Mouse (Mus musculus) lung, postnatal 0 days (tissue): ENCODE measurements at regions not wholly inside any gene's neighbourhood (a gene's known extent, or its start where the extent isn't known, plus 50 kb on each side); places are given as distances from the start of the nearest gene placed in this dataset.

ENCODE experiments used
- CTCF ChIP-seq: IDR thresholded peaks from 2 replicates; pipeline ENCODE4 v1.5.1; 2016; ENCODE audit warnings: antibody characterized with exemption, mild to moderate bottlenecking
- EP300 ChIP-seq: IDR thresholded peaks from 2 replicates; pipeline ENCODE4 v1.6.1; 2016; ENCODE audit warnings: antibody characterized with exemption, mild to moderate bottlenecking, control low read depth

DNA sequence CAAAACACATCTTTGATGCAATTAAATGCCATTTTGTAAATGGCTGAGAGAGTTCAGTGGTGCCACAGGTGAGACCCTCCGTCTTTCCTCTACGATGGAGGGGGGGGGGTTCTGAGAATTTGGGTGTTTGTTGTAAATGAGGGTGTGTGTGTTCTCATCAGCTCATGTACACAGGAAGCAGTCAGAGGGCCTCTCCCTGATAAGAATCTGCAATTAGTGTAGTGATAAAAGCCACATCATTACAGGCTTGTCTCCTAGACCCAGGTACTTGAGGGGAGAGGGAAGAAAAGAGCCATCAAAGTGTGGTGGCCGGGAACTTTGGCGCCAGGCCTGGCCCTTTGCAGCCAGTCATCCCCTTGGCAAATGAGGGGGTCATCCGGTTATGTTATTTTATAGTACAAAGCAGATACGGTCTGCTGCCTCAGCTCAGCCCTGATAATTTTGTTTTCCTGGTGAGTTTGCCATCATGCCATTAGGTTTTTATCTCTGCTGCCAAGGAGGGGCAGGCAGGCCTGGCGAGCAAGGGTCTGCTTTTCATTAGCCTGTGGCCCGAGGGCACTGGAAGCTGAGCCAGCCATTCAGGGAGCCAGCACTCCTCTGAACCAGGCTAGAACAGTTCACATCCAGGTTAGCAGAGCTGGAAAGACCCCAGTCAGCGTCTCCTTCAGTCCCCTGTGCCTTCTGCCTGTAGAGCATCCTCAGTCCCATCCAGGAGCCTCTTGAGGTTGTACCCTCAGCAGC lies 59.7 kb downstream of the H2al1j start:
- TF ChIP-seq CTCF (no peak), EP300 (no peak)
